Mouse (Mus musculus) inflammation-experienced regulatory T-cells, adult 6 months (primary cell): ENCODE measurements around the gene 4930404N11Rik. TPM values are rescaled to one million over a fixed set of nuclear protein-coding genes. Genes with fewer than 3 reads are reported as not detected.

Experiments
- ATAC-seq: one replicate; pipeline ENCODE4 v1.8.0; 2017
- polyA plus RNA-seq, 3 experiments: library from polyadenylated mRNA; unstranded; fragments of 100-300 nt; shearing (Covaris generic); gene quantifications; one replicate each; pipeline ENCODE4 v1.2.1; 2017

Gene 4930404N11Rik
- polyA plus RNA-seq, 3 experiments from 2014 or later = 0.26 to 1.7 (median 0.96) TPM

GRCm38 (mm10) chr10:81327959-81328358 lies 37.7 kb downstream of the 4930404N11Rik start:
- ATAC-seq = no peak

- no peak for ATAC-seq
Measured at GRCm38 (mm10) chr10:81326858-81327257, 38.8 kb downstream of the 4930404N11Rik start.

- no peak for ATAC-seq
Measured at GRCm38 (mm10) chr10:81325781-81326180, 39.8 kb downstream of the 4930404N11Rik start.

- ATAC-seq = no peak
Measured at GRCm38 (mm10) chr10:81325176-81325575, 40.4 kb downstream of the 4930404N11Rik start.

- no peak for ATAC-seq
Measured at GRCm38 (mm10) chr10:81323791-81324530, 41.7 kb downstream of the 4930404N11Rik start.

GRCm38 (mm10) chr10:81323141-81323775 lies 42.4 kb downstream of the 4930404N11Rik start:
- ATAC-seq = no peak

GRCm38 (mm10) chr10:81322444-81322843 lies 43.2 kb downstream of the 4930404N11Rik start:
- no peak for ATAC-seq

GRCm38 (mm10) chr10:81321436-81321835 lies 44.2 kb downstream of the 4930404N11Rik start:
- no peak for ATAC-seq

- peak; percentile 85 for ATAC-seq
Measured at GRCm38 (mm10) chr10:81320550-81321347, 44.9 kb downstream of the 4930404N11Rik start, which contains the start of gene Cactin. TSS of gene Cactin (plus strand) at chr10:81321103.

- no peak for ATAC-seq
Measured at GRCm38 (mm10) chr10:81319741-81320549, 45.7 kb downstream of the 4930404N11Rik start.

- ATAC-seq = no peak
Measured at GRCm38 (mm10) chr10:81319330-81319699, 46.3 kb downstream of the 4930404N11Rik start.

- no peak for ATAC-seq
Measured at GRCm38 (mm10) chr10:81318589-81319329, 46.9 kb downstream of the 4930404N11Rik start.

- ATAC-seq = no peak
Measured at GRCm38 (mm10) chr10:81317273-81317672, 48.3 kb downstream of the 4930404N11Rik start.

- ATAC-seq = no peak
Measured at GRCm38 (mm10) chr10:81316338-81317060, 49.1 kb downstream of the 4930404N11Rik start.

GRCm38 (mm10) chr10:81315587-81315986 lies 50.0 kb downstream of the 4930404N11Rik start:
- no peak for ATAC-seq

- no peak for ATAC-seq
Measured at GRCm38 (mm10) chr10:81314201-81314600, 51.4 kb downstream of the 4930404N11Rik start.

GRCm38 (mm10) chr10:81313581-81313980 lies 52.0 kb downstream of the 4930404N11Rik start:
- ATAC-seq = no peak
